Mouse (Mus musculus): ENCODE data around the gene Igbp1b.

Igbp1b gene

GRCm38 (mm10) chr6:138658516-138658915, at the start of gene Igbp1b:
TSS of gene Igbp1b (minus strand) at chr6:138658544.
- peak in 1 of 2 experiments; percentile 7 for DNase-seq (ENCODE audit: low spot score in 2 of 2)

DNA sequence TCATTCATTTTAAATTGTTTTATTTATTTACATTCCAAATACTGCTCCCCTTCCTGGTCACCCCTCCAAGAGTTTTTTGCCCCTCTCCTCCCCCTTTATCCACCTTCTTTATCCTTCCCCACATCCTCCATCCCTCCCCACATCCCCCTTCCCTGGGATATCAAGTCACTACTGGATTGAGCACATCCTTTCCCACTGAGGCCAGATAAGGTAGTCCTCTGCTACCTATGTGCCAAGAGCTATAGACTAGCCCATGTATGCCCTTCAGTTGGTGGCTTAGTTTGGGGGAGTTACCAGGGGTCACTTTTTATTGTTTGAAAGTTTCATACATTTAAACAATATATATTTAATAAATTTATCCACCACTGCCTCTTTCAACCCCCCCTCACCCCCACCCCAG, 24.6 kb upstream of the Igbp1b start:
- DNase-seq (ENCODE audit: low spot score in 2 of 2), result no peak

DNA sequence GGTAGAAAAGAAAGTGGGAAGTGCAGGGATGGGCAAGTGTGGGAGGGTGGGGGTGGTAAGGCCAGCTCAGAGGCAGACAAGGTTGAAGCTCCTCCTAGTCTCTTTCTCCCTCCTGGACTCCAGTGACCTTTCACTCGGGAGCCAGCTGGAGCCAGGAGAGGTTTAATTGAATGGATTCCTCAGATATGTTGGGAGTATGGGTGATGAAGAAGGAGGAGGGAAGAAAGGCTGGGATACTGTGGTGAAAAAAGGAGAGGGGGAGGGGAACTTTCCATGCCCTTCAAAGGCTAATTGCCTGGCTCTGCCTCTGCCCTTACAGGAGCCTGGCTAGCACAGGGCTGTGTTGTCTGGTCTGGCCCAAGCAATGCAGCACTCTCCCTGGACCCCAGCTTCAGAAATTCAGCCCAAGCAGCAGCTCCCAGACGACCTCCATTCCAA, 14.4 kb upstream of the Igbp1b start:
- no peak for DNase-seq (ENCODE audit: low spot score in 2 of 2)

- DNase-seq (ENCODE audit: low spot score in 2 of 2), result no peak
Measured at GRCm38 (mm10) chr6:138665416-138665815, 7.1 kb upstream of the Igbp1b start.

DNA sequence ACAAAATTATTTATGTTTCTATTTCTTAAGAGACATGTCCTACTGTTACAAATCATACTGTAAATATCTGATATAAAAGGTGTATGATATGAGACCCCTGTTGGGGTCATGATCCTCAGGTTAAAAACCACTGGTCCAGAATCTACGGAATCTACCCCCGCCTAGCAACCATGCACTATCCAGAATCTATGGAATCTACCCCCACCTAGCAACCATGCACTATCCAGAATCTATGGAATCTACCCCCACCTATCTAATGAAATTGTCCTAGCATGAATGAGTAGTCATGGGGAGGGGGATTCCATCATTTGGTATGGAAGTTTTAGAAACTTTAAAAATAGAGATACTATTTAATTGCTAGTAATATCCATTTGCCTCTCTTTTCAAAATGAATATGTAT, 12.7 kb downstream of the Igbp1b start:
- no peak for DNase-seq (ENCODE audit: low spot score in 2 of 2)

- peak in 1 of 2 experiments; percentile 9 for DNase-seq (ENCODE audit: low spot score in 2 of 2)
Measured at GRCm38 (mm10) chr6:138639351-138639750, 19.0 kb downstream of the Igbp1b start.

DNA sequence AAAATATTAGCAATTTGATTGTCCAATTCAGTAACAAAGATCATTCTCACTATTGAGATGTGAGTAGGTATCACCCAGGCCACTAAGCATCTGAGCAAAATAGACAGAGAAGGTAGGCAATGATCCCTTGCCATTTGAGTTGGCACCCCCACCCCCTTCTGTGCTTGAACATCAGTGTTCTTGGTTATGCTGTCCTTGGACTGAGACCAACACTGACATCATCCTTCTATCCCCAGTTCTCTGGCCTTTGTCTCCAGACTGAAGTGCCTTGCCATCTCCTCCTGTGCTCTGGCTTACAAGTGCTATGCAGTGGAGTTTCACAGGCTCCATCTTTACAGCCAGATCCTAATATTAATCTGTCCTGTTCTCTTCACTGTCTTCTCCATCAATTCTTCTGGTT, 37.6 kb downstream of the Igbp1b start:
- no peak for DNase-seq (ENCODE audit: low spot score in 2 of 2)

DNA sequence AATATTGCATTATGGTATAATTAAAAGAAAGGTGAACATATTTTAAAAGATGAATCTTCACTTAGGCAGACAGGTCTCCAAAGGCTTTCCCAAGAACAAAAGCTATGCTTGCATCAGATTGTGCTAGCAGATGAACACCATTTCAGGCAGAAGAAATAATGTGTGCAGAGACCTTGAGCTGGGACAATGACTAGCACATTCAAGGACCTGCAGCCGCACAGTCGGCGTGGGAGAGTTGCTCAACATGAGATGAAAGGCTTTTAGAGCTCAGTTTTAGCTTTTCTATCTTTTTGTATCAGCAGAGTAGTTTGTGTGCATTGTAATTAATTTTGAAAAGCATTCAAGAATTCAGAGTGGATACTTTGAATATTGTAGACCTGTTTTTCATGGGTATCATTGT, 39.9 kb downstream of the Igbp1b start:
- no peak for DNase-seq (ENCODE audit: low spot score in 2 of 2)
